Mouse (Mus musculus) ES-CJ7 (cell line): Measurements from ENCODE around the gene Hoga1.

Experiments
- DNase-seq: peaks from one replicate; pipeline ENCODE4 v3.0.0; 2011; ENCODE audit warnings: low read depth, low spot score

The Hoga1 gene

DNA sequence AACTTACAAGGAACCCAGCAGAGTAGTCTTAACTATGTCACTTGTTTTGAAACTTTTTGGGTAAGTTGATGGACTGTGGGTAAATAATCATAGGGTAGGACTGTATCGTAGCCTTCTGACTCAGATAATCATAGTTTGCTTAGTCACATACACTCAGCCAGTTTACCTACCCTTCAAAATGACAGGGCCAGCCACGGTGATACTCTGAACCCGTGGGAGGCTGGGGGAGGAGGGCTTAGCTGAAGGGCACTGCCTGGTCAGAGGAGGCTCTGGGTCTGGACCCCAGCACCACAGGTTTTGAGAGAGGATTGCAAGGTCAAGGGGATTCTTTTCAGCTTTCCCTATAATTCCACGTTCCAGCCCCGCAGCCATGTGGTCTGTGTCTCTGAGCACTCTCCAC, 73.2 kb downstream of the Hoga1 start:
- no peak for DNase-seq

GRCm38 (mm10) chr19:42120451-42120850, 75.0 kb downstream of the Hoga1 start:
- DNase-seq: no peak
